Mouse (Mus musculus) 3T3-L1 (cell line): Measurements from ENCODE around the gene Slc25a43.

Source experiments
- DNase-seq: peaks from one replicate; pipeline ENCODE4 v3.0.0-alpha.2; 2015; ENCODE audit warnings: low read depth, low spot score

Slc25a43 gene

DNA sequence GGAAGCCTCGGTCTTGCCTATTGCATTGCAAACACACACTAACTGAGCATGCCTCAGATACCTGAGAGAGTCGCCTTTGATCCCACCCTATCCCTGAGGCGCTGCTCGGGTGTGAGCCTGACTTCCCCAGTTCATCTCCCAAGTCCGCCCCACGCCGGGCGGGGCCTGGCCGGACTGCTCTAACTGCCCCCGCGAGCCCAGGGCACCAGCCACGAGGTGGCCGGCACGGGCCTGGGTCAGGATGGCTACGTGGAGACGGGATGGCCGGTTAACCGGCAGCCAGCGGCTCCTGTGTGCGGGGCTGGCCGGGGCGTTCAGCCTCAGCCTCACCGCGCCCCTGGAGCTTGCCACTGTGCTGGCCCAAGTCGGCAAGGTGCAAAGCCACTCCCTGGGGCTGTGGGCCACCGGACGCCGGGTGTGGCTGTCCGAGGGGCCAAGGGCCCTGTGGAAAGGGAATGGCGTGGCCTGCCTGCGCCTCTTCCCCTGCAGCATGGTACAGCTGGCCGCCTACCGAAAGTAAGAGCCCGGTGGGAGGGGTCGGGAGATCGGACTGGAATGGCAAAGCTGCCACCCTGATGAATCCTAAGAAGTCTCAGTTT is at the start of gene Slc25a43:
Slc25a43 (plus strand) TSS at position 157 of the 599 bp plus-strand sequence.
- DNase-seq = no peak

DNA sequence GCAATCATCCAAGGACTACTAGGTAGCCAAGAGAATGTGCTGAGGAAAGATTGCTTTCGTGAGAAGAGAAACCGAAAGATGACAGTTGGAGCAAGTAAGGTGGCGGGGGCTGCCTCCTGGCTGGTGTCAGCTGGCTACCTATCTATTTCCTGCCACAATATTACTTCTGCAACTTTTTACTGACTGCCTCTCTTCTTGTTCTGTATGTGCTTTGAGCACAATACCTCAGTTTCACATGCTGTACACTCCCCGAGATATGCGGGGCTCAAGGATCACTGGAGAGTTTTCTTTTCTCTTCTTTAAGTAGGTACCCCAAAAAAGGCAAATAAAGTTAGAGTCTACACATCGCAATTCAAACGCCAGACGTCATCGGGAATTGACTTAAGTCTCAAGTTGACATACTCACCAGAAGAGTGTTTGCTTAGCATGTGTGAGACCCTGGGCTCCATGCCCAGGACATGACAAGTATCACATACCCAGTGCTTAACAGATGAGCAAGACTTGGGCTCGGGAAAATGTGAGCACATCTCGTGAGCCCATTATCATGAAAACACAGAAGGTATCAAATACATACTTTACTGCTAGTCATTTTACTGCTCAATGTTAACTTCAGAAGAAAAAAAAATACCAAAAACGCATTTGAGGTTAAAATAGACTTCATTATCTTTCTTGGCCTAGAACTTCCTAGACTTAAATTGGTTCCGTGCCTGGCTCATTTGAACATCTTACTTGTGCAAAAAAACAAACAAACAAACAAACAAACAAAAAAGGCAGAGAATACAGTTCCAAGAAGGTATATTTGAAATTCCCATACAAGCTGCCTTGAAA is 3.1 kb upstream of the Slc25a43 start:
- no peak for DNase-seq

DNA sequence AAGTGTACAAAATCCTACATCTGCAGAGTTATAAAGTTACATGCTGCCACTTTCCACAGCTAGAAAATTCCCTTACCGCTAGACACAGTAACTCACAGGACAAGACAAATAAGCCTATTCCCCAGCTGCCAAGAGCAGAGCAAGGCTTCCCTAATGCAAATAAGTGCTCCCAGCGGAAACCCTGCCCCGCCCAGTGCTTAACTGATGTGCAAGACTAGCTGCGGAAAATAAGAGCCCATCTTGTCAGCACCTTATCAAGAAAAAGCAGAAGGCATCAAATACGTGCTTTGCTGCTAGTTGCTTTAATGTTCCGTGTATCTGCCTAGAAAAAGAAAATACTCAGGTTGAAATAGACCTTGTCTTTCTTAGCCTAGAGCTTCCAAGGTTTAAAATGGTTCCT is 2.2 kb upstream of the Slc25a43 start:
- no peak for DNase-seq

DNA sequence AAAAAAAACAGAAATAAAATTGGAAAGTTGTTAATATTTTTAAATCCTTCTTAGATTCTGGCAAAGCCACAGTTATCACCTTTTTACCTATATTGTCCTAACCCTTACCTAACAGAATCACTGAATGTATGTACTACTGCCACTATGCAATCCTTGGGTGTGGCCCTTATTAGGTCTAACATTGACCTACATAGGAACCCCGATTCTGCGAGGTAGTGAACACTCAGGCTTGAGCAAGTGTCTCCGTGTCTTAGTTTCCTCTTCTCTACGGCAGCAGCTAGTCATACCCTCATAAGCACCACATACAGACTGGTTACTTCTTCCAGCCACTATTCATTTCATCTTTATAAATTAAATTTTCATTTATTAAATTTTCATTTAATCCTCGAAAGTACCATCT is 715 bp upstream of the Slc25a43 start:
- DNase-seq = no peak

DNA sequence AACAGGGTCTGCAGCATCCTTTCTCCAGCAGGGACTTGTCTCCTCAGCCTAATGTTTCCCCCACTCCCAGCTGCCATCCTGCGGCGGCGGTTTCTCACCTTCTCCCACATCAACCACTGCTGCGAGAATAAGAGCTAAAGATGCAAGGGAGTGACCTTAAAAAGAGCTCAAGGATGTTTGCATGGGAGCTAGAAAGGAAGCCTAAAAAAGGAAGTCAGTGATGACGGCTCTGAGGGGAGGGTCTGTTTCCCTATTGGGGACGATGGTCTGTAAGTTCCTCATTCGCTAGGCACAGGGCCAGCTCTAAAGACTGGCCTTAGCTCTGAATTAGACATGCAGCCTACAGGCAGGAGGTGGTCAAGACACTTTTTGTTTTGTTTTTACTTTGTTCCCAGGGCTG is 1.3 kb downstream of the Slc25a43 start:
- no peak for DNase-seq

DNA sequence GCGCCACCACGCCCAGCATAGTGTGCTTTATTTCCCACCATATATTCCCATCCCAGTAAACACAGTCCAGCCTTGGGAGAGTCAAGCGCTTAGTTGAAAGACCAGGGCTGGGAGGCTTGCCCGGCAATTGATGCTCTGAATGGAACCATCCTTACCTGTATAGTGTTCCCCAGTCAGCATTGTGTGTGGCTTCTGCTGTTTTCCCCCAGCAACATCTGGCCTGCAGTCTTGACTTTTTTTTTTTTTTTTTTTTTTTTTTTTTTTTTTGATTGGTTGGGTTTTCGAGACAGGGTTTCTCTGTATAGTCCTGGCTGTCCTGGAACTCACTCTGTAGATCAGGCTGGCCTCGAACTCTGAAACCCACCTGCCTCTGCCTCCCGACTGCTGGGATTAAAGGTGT is 1.9 kb downstream of the Slc25a43 start:
- DNase-seq = no peak

DNA sequence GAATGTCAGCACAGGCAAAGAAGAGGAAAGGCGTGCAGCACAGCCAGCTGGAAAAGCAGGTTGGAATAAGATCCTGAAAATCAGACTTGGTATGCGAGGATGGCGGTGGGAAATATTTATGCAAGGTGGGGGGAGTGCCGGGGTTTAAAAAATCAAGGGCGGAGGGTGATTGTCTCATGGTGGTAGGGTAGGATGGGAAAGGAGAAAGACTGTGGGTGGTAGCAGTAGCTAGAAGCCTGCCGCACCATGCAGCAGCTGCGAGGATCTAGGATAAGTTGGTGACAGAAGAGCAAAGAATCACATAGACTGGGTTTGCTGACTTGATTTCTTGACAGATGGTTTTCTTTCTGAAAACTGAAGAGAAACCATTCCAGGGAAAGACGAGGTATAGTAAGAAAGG is 3.3 kb downstream of the Slc25a43 start:
- no peak for DNase-seq

DNA sequence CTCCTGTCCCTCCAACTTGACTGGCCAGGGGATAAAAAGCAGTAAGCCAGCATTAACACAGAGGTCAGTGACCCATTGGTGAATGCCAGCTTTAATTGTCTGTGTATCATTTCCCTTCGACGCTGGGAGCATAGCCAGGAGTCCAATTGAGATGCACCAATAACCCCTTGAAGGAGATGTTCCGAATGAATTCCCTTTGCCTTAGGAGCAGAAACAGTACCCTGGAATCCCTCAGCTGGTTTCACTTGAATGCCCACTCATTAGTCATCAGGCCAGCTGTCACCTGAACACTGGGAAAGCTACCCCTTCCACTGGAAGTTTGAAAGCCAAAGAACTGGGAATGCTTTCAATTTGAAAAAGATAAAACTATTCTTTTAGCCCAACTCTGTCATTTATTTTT is 5.1 kb downstream of the Slc25a43 start:
- peak; percentile 45 for DNase-seq

DNA sequence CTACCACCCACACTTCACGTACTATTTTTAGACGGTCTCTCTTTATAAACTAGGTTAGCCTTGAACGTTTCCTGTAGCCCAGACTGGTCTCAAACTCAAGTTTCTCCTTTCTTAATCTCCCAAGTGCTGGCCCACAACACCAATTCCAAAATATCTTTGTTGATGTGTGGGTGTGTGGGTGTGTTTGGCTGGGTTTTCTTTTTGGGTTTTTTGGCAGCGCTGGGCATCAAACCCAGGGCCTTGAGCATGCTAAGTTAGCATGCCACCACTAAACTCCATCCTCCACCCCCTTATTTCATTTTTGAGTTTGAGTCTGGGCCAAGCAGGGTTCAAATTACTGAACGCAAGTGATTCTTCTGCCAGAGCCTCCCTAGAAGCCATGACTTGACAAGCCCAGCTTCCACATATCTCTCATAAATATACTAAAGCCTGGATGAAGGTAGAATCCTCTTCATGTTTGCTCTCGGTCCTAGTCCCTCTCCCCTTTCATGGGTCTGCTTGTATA is 5.9 kb downstream of the Slc25a43 start:
- peak; percentile 53 for DNase-seq

DNA sequence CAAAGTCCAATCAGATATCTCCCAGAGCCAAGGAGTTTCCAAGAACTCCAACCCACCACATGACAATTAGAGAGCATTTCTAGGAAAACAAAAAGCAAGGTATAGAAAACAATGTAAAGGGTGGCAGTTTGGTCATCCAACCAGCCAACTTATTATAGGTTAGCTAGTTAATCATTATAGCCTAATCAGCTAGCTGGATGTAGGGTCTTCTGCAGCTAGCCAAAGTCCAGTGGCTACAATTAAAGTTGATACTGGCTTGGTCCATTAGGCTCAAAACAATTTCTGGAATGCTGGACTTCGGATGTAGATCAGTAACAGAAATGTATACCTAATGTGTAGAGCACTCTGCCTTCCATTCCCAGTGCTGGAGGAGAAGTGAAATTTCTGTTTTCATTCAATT is 7.1 kb downstream of the Slc25a43 start:
- DNase-seq = no peak

DNA sequence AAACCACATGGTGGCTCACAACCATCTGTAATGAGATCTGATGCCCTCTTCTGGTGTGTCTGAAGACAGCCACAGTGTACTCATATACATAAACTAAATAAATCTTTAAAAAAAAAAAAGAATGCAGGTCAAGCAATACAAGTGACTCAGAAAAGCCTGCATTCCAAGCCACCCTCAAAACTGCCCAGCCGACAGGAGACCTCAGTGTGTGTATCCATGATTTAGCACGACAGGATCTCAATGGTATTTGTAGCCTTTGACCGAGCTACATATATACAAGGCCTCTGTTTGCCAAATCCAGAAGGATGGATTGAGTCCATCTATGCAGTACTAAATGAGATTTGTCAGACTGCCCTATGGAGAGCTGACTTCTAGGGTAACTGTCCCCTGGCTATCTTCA is 9.1 kb downstream of the Slc25a43 start:
- DNase-seq = peak; percentile 71

DNA sequence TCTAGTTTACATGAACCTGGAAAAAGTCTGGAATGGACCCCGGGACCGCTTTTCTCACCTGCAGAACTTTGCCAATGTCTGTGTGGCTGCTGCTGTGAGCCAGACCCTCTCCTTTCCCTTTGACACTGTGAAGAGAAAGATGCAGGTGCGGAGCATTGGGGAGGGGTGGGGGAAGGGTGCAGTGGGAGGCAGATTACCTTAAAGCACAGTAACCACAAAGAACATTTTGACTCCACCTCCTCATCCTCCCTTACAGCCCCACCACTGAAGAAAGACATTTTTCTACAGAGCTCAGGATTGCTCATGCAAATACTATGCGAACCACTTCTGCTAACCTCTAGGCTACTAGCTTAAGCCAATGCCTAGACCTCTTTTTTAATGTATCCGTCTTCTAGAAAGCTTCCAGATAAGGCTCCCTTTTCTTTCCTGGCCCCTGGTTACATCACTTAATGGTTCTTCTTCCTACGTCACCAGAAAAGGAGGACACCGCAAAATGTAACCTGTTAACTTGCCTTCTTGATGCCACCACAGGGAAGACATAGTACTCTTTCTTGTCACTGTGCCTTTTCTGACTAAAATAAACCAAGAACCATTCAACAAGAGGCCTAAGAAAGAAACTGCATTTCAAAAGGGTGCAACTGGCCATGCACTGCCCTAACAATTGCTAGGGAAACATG is 14.5 kb downstream of the Slc25a43 start:
- DNase-seq = peak; percentile 18

DNA sequence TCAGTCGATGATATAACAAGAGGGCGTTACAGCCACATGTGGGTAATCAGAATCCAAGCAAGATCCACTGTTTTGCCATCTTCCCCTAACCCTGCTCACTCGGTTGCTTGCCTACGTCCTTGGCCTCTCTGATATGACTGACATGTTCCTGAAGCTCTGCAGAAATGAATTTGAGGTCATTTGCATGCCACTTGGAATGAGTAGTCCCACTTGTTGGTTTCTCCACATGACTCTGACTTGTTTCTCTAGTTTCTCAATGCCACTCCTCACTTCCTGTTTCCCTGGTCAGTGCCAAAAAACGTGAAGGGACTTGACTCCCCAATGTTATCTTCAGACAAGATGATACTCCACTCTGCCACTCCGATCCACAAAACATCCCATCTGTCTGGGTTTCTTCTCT is 15.1 kb downstream of the Slc25a43 start:
- peak; percentile 33 for DNase-seq

DNA sequence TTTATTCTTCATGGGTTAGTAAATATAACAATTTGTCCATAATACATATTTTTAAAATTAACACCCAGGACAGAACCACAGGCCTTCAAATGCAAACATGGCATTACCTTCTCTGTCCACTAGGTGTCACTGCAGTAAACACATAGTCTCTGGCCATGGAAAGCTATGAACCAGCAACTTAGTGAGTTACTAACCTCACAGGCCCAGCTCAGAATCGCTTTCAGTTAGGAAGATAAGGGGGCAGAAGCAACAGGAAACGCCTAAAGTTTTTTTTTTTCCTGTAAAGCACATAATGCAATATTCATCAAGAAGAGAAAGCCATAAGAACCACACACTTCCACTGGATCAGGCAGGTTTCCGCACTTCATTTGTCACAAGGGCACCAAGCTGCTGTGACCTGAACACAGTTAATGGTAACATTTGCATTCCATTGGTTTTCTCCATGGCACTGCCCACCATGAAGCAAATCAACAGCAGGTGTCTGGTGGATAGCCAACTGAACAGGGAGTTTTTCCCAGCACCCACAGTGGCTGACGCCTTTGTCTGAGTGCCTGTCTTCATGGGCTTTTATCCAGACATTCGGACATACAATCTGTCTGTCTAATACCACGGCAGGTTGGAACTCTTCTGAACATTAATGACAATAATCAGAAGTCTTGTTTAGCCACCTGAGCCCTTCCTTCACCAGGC is 17.6 kb downstream of the Slc25a43 start:
- DNase-seq = peak; percentile 85

DNA sequence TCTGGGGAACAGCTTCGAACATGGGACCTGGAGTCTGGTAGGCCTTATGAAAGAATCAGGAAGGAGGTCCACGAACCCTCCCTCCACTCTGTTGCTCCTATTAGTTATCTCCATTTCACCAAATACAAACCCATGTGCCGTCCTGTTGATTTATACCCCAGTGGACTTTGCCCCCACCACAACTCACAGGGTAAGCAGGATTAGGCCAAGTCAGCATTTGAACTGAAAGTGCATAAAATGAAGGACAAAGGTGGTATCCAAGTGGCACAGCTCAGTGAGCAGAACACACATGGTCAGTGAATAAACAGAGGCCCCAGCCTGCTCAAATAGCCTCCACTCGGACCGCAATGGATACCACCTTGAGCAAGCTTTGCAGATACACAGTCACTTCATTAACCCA is 18.8 kb downstream of the Slc25a43 start:
- no peak for DNase-seq

DNA sequence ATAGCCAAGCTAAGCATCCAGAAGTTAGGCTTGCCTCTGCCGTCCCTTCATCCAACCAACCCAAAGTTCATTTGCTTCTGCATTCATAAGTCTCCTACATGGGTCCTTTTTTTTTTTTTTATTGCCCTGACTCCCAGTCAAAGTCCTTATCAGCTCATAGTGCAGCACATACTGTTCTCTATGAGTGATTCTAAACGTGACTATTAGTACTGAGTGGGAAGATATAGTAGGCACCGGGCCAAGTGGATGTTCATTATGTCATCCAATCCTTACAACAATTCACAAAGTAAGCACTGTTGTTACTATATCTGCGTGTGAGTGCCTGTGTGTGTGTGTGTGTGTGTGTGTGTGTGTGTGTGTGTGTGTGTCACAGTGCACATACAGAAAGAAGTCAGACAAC is 19.4 kb downstream of the Slc25a43 start:
- DNase-seq = no peak

DNA sequence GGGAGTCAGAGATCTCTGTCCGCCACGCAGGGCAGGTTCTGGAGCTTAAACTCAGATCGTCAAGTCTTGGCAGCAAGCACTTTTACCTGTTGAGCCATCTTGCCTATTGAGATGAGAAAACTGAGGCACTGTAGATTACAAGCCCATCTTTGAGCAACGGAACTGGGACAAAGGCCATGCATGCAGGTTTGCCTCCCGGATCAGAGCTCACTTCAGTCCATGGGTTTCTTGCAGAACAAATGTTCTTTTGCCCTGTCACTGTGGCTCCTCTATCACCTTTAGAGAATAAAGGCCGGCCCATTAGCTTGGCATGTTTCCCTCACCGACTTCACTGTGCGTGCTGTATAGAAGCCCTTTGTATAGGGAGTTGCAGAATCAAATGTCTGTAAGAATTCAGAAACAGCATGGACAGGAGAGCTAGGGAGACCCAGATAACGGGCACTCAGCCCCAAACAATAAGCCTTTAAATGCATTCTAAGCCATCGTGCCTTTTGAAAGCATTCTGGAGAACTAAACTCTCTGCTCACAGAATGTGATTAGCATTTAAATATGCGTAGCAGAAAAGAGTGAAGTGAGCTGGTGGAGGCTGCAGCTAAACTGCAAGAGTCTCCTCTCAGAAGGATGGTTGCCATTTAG is 20.0 kb downstream of the Slc25a43 start:
- DNase-seq = no peak

DNA sequence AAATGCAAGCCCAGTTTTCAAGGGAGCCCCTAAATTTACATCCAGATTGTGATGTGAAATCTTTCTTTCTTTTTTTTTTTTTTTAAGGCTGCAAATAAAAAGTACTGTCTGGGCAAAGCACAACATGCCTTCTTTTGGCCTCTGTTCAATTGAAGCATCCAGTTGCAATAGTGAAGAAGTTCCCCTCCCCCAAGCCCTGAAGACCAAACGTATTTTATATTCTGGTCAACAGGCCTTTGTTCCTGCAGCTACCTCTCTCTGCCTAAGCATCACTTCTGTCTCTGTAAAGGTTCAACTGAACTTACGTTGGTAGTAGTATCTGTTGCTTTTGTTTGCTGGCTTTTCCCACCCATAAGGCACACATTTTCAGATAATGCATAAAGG is 20.5 kb downstream of the Slc25a43 start:
- no peak for DNase-seq

DNA sequence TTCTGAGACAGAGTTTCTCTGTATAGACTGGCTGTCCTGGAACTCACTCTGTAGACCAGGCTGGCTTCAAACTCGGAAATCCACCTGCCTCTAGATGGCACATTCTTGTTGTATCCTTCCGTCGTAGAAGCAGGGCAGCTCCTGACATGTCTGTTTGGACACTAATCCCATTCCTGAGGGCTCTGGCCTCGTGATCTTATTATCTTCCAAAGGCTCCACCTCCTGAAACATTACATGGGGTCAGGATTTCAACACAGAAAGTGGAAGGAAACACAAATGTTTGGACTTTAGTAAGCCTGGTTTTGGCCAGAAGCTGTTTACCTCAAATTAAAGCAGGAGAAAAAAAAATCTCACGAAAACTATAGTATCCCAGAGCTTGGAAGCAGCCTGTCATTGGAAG is 23.9 kb downstream of the Slc25a43 start:
- DNase-seq = no peak

DNA sequence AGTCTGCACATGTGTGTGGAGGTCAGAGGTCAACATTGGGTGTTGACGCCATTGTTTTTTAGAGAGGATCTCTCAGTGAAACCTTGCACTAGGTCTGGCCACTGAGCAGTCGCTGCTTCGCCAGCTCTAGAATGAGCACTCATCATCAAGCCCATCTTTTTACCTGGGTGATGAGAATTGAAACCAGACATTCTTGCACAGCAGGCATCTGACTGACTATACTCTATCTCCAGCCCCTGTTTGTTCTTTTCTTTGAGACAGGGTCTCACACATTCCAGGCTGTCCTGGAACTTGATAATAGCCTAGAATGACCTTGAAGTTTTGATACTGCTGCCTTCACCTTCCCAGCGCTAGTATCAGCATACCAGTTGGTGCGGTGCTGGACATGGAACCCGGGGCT is 29.1 kb downstream of the Slc25a43 start:
- no peak for DNase-seq

DNA sequence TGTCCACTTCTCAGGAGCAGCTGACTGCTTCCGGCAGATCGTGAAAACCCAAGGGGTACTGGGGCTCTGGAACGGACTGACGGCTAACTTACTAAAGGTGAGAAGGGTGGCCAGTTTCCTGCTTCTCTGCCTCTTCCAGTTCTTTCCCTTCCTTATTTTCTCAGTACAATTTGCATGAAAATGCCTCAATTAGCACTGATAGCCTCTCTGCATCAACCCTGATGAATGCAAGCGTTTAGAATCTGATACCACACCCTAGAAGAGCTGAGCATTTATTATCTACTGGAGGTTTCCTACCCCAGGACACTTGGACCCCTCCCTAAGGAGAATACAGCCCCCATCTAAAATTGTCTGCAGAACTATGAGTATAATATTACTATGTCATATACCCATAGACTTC is 32.1 kb downstream of the Slc25a43 start:
- DNase-seq = no peak

DNA sequence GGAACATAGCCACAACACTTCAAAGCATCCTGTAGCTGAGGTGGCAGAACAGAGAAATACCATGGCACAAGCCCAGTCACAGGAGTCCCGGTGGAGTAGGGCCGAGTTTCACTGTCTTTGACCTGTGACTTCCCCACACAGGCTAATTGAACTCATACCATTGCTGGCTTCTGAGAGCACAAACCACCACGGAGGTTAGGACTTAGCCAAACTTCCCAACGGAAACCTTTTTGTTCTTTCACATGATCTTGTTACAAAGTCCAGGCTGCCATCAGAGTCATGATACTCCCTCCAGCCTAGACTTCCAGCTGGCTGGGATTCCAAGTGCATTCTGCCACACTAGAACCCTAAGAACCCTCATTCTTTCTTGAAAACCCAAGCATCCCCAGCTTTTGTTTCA is 34.2 kb downstream of the Slc25a43 start:
- DNase-seq = no peak
